Mouse (Mus musculus): Measurements from ENCODE around the gene Irx1. TPM values are rescaled to one million over a fixed set of nuclear protein-coding genes. Genes with fewer than 3 reads are reported as not detected.

Irx1 gene
- polyA plus RNA-seq, 1 experiment from 2014 or later: 0.84 TPM

DNA sequence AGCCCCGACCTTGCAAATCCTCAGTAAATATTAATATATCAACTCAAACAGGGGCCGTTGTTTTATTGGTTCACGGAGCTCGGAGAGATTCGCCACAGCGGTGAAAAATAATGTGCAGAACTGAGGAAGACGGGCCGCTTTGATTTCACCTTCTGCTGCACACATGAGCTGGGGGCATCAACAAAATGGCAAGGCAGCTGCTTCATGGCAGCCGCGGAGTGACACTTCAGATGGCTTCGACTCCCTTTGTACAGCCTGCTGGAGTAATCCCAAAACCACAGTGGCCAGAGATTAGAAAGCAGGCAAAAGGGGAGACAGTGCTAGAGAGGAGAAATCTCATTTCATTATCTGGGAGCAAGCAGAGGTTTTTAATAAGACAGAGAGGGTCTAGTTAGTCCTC, 11.6 kb downstream of the Irx1 start:
- WGBS: 25% methylated on average over 11 of the region's 11 CpGs
- Histone ChIP-seq H3K4me1 (replicated peaks; ENCODE audit: control insufficient read depth, insufficient read depth) (no peaks in the 10 kb centered on the region), H3K4me3 (ENCODE audit: low read depth, low read length) (no peak overlapping the region), H3K36me3 (ENCODE audit: control insufficient read depth, insufficient read depth, low read length) (no peaks in the 10 kb centered on the region), H3K27ac (replicated peaks) (no peak overlapping the region), H3K9ac (ENCODE audit: low read length) (no peak overlapping the region), H3K27me3 (ENCODE audit: control insufficient read depth, insufficient read depth, low read length) (peaks cover 2% of the 10 kb centered on the region; the same call in 1 of the 2 replicates), H3K9me3 (ENCODE audit: control insufficient read depth, low read length) (no peaks in the 10 kb centered on the region), H3K4me2 (replicated peaks; ENCODE audit: low read depth) (no peak overlapping the region)
- ATAC-seq (ENCODE audit: low FRiP score, low TSS enrichment) (no peak), DNase-seq (ENCODE audit: low spot score) (no peak)
- TF ChIP-seq CTCF (IDR thresholded peaks at IDR 0.05; ENCODE audit: low read depth) (no peak), EP300 (optimal IDR thresholded peaks at IDR 0.05) (no peak)

DNA sequence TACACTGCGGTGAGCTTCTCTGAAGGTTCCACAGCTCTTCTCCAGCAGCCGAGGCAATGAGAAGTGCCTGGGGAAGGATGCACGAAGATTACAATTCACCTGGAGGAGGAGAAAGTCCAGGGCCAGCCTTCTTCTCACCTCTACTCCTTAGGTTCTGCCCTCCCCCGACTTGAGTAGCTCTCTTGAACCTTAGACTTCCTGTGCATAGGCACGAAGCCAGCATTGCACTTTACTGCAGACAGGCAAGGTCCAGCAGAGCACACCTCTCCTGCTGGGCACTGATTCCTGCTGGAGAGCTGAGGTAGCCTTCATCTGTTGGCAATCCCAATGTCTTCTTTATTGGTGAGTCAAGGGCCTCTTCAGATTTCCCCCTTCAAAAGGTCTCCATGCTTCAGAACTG, 13.7 kb downstream of the Irx1 start:
- Histone ChIP-seq H3K4me2 (replicated peaks; ENCODE audit: low read depth) (no peak overlapping the region), H3K9ac (ENCODE audit: low read length) (no peak overlapping the region), H3K36me3 (ENCODE audit: control insufficient read depth, insufficient read depth, low read length) (no peaks in the 10 kb centered on the region), H3K27ac (replicated peaks) (no peak overlapping the region), H3K4me3 (ENCODE audit: low read depth, low read length) (no peak overlapping the region), H3K9me3 (ENCODE audit: control insufficient read depth, low read length) (no peaks in the 10 kb centered on the region), H3K4me1 (replicated peaks; ENCODE audit: control insufficient read depth, insufficient read depth) (no peaks in the 10 kb centered on the region), H3K27me3 (ENCODE audit: control insufficient read depth, insufficient read depth, low read length) (no peaks in the 10 kb centered on the region)
- DNase-seq (ENCODE audit: low spot score) (no peak), ATAC-seq (ENCODE audit: low FRiP score, low TSS enrichment) (no peak)
- TF ChIP-seq EP300 (optimal IDR thresholded peaks at IDR 0.05) (no peak), CTCF (IDR thresholded peaks at IDR 0.05; ENCODE audit: low read depth) (no peak)
- WGBS: 67% methylated on average over 5 of the region's 5 CpGs

DNA sequence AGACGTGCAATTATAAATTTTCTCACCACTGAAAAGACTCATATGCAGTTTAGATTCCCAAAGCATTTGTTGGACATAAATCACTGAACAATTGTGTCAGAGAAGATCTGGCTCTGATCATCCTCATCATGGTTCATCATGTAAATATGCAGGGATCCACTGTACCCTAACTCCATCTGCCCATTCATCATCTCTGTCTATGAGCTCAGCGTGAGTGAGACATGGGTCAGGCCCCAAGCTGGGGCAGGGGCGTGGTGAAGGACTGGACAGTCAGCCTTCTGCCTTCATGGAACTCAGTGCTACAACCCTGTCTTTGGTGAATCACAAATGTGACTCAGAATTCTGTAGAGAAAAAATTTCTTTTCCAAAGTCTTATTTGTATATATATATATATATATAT, 53.2 kb downstream of the Irx1 start:
- H3K27me3 ChIP-seq (ENCODE audit: control insufficient read depth, insufficient read depth, low read length): no peaks in the 10 kb centered on the region
- 59% methylated on average over 3 of the region's 3 CpGs for WGBS
- no peak overlapping the region for H3K4me2 ChIP-seq (replicated peaks; ENCODE audit: low read depth)
- no peak for DNase-seq (ENCODE audit: low spot score)
- no peaks in the 10 kb centered on the region for H3K9me3 ChIP-seq (ENCODE audit: control insufficient read depth, low read length)
- H3K27ac ChIP-seq (replicated peaks): no peak overlapping the region
- ATAC-seq (ENCODE audit: low FRiP score, low TSS enrichment): no peak
- no peaks in the 10 kb centered on the region for H3K4me1 ChIP-seq (replicated peaks; ENCODE audit: control insufficient read depth, insufficient read depth)
- TF ChIP-seq EP300 (optimal IDR thresholded peaks at IDR 0.05): no peak
- H3K4me3 ChIP-seq (ENCODE audit: low read depth, low read length): no peak overlapping the region
- no peaks in the 10 kb centered on the region for H3K36me3 ChIP-seq (ENCODE audit: control insufficient read depth, insufficient read depth, low read length)
- H3K9ac ChIP-seq (ENCODE audit: low read length): no peak overlapping the region

Data from stomach, postnatal 0 days (tissue).